Mouse (Mus musculus) hindbrain, postnatal 0 days (tissue): ENCODE measurements around the gene Klf6. TPM values are rescaled to one million over a fixed set of nuclear protein-coding genes. Genes with fewer than 3 reads are reported as not detected.
A peak's percentile ranks its signal among the peaks of the same experiment; 100 is the strongest.

Experiments
- ATAC-seq: fragments of 200-750 bp; cut with Nextera tagmentation; 2 replicates; pipeline ENCODE4 v1.8.0; 2017; ENCODE audit warnings: mild to moderate bottlenecking, moderate TSS enrichment, moderate library complexity
- DNase-seq: peaks from one replicate; pipeline ENCODE4 v3.0.0-alpha.2; 2015; ENCODE audit warnings: low spot score
- H3K27ac ChIP-seq: fragments of 300-500 bp; sonication (generic); 2 replicates; pipeline ENCODE4 v1.5.1; 2014; ENCODE audit warnings: mild to moderate bottlenecking
- H3K27me3 ChIP-seq: fragments of 300-500 bp; sonication (generic); 2 replicates; pipeline ENCODE4 v1.6.1; 2014; ENCODE audit warnings: low read length, mixed read lengths; ENCODE audit not compliant: insufficient read depth
- H3K36me3 ChIP-seq: fragments of 300-500 bp; sonication (generic); 2 replicates; pipeline ENCODE4 v1.6.1; 2014; ENCODE audit warnings: low read length, mixed read lengths; ENCODE audit not compliant: insufficient read depth
- H3K4me1 ChIP-seq: fragments of 300-500 bp; sonication (generic); 2 replicates; pipeline ENCODE4 v1.6.1; 2014; ENCODE audit warnings: antibody characterized with exemption, low read length, mixed read lengths; ENCODE audit not compliant: insufficient read depth
- H3K4me2 ChIP-seq: fragments of 300-500 bp; sonication (generic); 2 replicates; pipeline ENCODE4 v1.6.1; 2014; ENCODE audit warnings: low read depth, mild to moderate bottlenecking, low read length, moderate library complexity, mixed read lengths
- H3K4me3 ChIP-seq: fragments of 300-500 bp; sonication (generic); 2 replicates; pipeline ENCODE4 v1.5.1; 2014; ENCODE audit warnings: low read length
- H3K9ac ChIP-seq: fragments of 300-500 bp; sonication (generic); replicated peaks from 2 replicates; pipeline ENCODE4 v1.6.1; 2014; ENCODE audit warnings: mild to moderate bottlenecking, low read length, moderate library complexity, mixed read lengths
- H3K9me3 ChIP-seq: fragments of 300-500 bp; sonication (generic); 2 replicates; pipeline ENCODE4 v1.6.1; 2016; ENCODE audit warnings: low read length, mixed read lengths
- CTCF ChIP-seq: IDR thresholded peaks from 2 replicates; pipeline ENCODE4 v1.5.1; 2016; ENCODE audit warnings: antibody characterized with exemption, control low read depth, low read depth
- WGBS: fragments of 180-500 bp; shearing (Covaris S2); extraction: QIAGEN DNeasy Blood & Tissue Kit; methylation state at CpG from one replicate; pipeline ENCODE4 v1.1.7; 2014; 5-methylcytosine and 5-hydroxymethylcytosine counted together
- polyA plus RNA-seq: library from polyadenylated mRNA; unstranded; fragments of >200 nt; fragmentation: Nextera tagmentation; extraction: Ambion mirVana; gene quantifications from 2 replicates; pipeline ENCODE4 v1.2.1, GENCODE M21; 2015
- total RNA-seq: library from RNA; depleted of rRNA; stranded (reverse); fragments of >200 nt; gene quantifications from 2 replicates; pipeline ENCODE4 v1.2.3, GENCODE M21; 2014; rRNA removed

Gene Klf6
- 41.6 and 53.1 TPM in 2 replicates for total RNA-seq
- 99.6 and 104 TPM in 2 replicates for polyA plus RNA-seq

- H3K9ac ChIP-seq = peak within 1 kb of the TSS; percentile 75
- peak within 1 kb of the TSS; percentile 94 for H3K27ac ChIP-seq
- H3K36me3 ChIP-seq = peaks cover 11% of the 10 kb centered on the region; the same call in 1 of the 2 replicates
- WGBS = under 1% methylated on average over 58 of the region's 60 CpGs
- no peaks in the 10 kb centered on the region for H3K9me3 ChIP-seq
- peaks cover 8% of the 10 kb centered on the region; the same call in 1 of the 2 replicates for H3K4me1 ChIP-seq
- H3K4me3 ChIP-seq = peak within 1 kb of the TSS; percentile 92
- H3K4me2 ChIP-seq = peak within 1 kb of the TSS; percentile 74
- peak; percentile 100 for ATAC-seq
- H3K27me3 ChIP-seq = no peaks in the 10 kb centered on the region
- peak; percentile 100 for DNase-seq
- no peak for TF ChIP-seq CTCF
These were observed at the start of gene Klf6 for GRCm38 (mm10) chr13:5861157-5862002. TSS of gene Klf6 (plus strand) at chr13:5861482.

GRCm38 (mm10) chr13:5813433-5813832 lies 47.8 kb upstream of the Klf6 start:
- Histone ChIP-seq H3K4me1 (no peaks in the 10 kb centered on the region), H3K4me2 (no peak overlapping the region), H3K36me3 (no peaks in the 10 kb centered on the region), H3K9me3 (no peaks in the 10 kb centered on the region), H3K27ac (no peak overlapping the region), H3K4me3 (no peak overlapping the region), H3K9ac (no peak overlapping the region), H3K27me3 (no peaks in the 10 kb centered on the region)
- DNase-seq (no peak), ATAC-seq (no peak)
- no peak for TF ChIP-seq CTCF
- 93% methylated on average over 9 of the region's 9 CpGs for WGBS

GRCm38 (mm10) chr13:5817250-5817649 lies 44.0 kb upstream of the Klf6 start:
- no peak overlapping the region for H3K4me2 ChIP-seq
- no peaks in the 10 kb centered on the region for H3K36me3 ChIP-seq
- ATAC-seq = no peak
- H3K27ac ChIP-seq = no peak overlapping the region
- no peaks in the 10 kb centered on the region for H3K4me1 ChIP-seq
- WGBS = 86% methylated on average over 3 of the region's 3 CpGs
- DNase-seq = no peak
- no peak for TF ChIP-seq CTCF
- H3K27me3 ChIP-seq = no peaks in the 10 kb centered on the region
- H3K9ac ChIP-seq = no peak overlapping the region
- no peaks in the 10 kb centered on the region for H3K9me3 ChIP-seq
- H3K4me3 ChIP-seq = no peak overlapping the region

- Histone ChIP-seq H3K27ac (no peak overlapping the region), H3K4me3 (no peak overlapping the region), H3K4me2 (no peak overlapping the region), H3K9me3 (no peaks in the 10 kb centered on the region), H3K27me3 (no peaks in the 10 kb centered on the region), H3K9ac (no peak overlapping the region), H3K36me3 (no peaks in the 10 kb centered on the region), H3K4me1 (no peaks in the 10 kb centered on the region)
- DNase-seq (no peak), ATAC-seq (no peak)
- no peak for TF ChIP-seq CTCF
- WGBS = 35% methylated on average over 3 of the region's 3 CpGs
These were observed 42.1 kb upstream of the Klf6 start for GRCm38 (mm10) chr13:5819173-5819572.

- no peak for TF ChIP-seq CTCF
- Histone ChIP-seq H3K27me3 (no peaks in the 10 kb centered on the region), H3K4me2 (no peak overlapping the region), H3K9me3 (no peaks in the 10 kb centered on the region), H3K9ac (no peak overlapping the region), H3K4me3 (no peak overlapping the region), H3K36me3 (no peaks in the 10 kb centered on the region), H3K4me1 (no peaks in the 10 kb centered on the region), H3K27ac (no peak overlapping the region)
- ATAC-seq = no peak
- WGBS = 59% methylated on average over 11 of the region's 11 CpGs
- no peak for DNase-seq
These were observed 38.7 kb upstream of the Klf6 start for GRCm38 (mm10) chr13:5822586-5822985.

- no peak overlapping the region for H3K4me2 ChIP-seq
- H3K4me1 ChIP-seq = no peaks in the 10 kb centered on the region
- ATAC-seq (no peak), DNase-seq (no peak)
- no peak for TF ChIP-seq CTCF
- no peak overlapping the region for H3K4me3 ChIP-seq
- no peaks in the 10 kb centered on the region for H3K36me3 ChIP-seq
- no peak overlapping the region for H3K9ac ChIP-seq
- WGBS = 81% methylated on average over 7 of the region's 7 CpGs
- H3K9me3 ChIP-seq = no peaks in the 10 kb centered on the region
- H3K27me3 ChIP-seq = no peaks in the 10 kb centered on the region
- no peak overlapping the region for H3K27ac ChIP-seq
These were observed 38.1 kb upstream of the Klf6 start for GRCm38 (mm10) chr13:5823150-5823549.
